Mouse (Mus musculus) heart, adult 2 months (tissue): ENCODE data around the gene Trp53. TPM values are rescaled to one million over a fixed set of nuclear protein-coding genes. Genes with fewer than 3 reads are reported as not detected.

Experiments used
- DNase-seq, 2 experiments: peaks; one replicate each; pipeline ENCODE4 v3.0.0; 2021
- H3K27ac ChIP-seq: fragments of 200-600 bp; 2 replicates; pipeline ENCODE4 v1.8.1; 2022
- H3K27me3 ChIP-seq: fragments of 200-500 bp; 2 replicates; pipeline ENCODE4 v1.6.1; 2012; ENCODE audit warnings: mild to moderate bottlenecking, low read length, inconsistent platforms, mixed read lengths; ENCODE audit not compliant: control insufficient read depth, insufficient read depth
- H3K36me3 ChIP-seq: fragments of 200-500 bp; 2 replicates; pipeline ENCODE4 v1.6.1; 2012; ENCODE audit warnings: low read length, inconsistent platforms; ENCODE audit not compliant: control insufficient read depth, insufficient read depth
- H3K4me1 ChIP-seq: fragments of 200-500 bp; 2 replicates; pipeline ENCODE4 v1.6.1; 2011; ENCODE audit warnings: low read length; ENCODE audit not compliant: control insufficient read depth, insufficient read depth
- H3K4me3 ChIP-seq: fragments of 200-600 bp; 2 replicates; pipeline ENCODE4 v1.8.1; 2022
- H3K79me2 ChIP-seq: fragments of 200-500 bp; replicated peaks from 2 replicates; pipeline ENCODE4 v1.6.1; 2012; ENCODE audit warnings: mild to moderate bottlenecking, inconsistent platforms, low read length, moderate library complexity, mixed read lengths; ENCODE audit not compliant: control insufficient read depth, insufficient read depth
- H3K9ac ChIP-seq: fragments of 200-500 bp; 2 replicates; pipeline ENCODE4 v1.6.1; 2012; ENCODE audit warnings: low read depth, mild to moderate bottlenecking, control low read depth, inconsistent platforms, low read length, mixed read lengths
- CTCF ChIP-seq: fragments of 200-600 bp; IDR thresholded peaks from 2 replicates; pipeline ENCODE4 v1.8.1; 2022; ENCODE audit warnings: antibody characterized with exemption, mild to moderate bottlenecking, moderate library complexity
- EP300 ChIP-seq: fragments of 200-500 bp; IDR thresholded peaks from 2 replicates; pipeline ENCODE4 v1.6.1; 2011; ENCODE audit warnings: low read depth, low read length, control low read depth; ENCODE audit not compliant: insufficient read depth
- POLR2A ChIP-seq: fragments of 200-500 bp; IDR thresholded peaks from 2 replicates; pipeline ENCODE4 v1.6.1; 2011; ENCODE audit warnings: mild to moderate bottlenecking, low read depth, low read length, control low read depth; ENCODE audit not compliant: insufficient read depth
- WGBS: fragments of 180-500 bp; shearing (Covaris S2); methylation state at CpG from one replicate; pipeline ENCODE4 v1.1.7; 2018; 5-methylcytosine and 5-hydroxymethylcytosine counted together
- intact Hi-C: fragments of 180-260 bp; cut with DNase I; formaldehyde crosslinking; loops from one replicate; pipeline ENCODE4 v1.15.1; 2025
- polyA plus RNA-seq: library from polyadenylated mRNA; depleted of rRNA; stranded (reverse); fragments of >200 nt; gene quantifications from 2 replicates; pipeline ENCODE4 v1.2.3, GENCODE M21; 2012
- total RNA-seq, 2 experiments: library from RNA; stranded (reverse); gene quantifications; 2 replicates each; pipeline ENCODE4 v1.2.3; 2021

The Trp53 gene
- total and polyA plus RNA-seq, 3 experiments, result 13.6 to 35.0 (median 15.3) TPM

DNA sequence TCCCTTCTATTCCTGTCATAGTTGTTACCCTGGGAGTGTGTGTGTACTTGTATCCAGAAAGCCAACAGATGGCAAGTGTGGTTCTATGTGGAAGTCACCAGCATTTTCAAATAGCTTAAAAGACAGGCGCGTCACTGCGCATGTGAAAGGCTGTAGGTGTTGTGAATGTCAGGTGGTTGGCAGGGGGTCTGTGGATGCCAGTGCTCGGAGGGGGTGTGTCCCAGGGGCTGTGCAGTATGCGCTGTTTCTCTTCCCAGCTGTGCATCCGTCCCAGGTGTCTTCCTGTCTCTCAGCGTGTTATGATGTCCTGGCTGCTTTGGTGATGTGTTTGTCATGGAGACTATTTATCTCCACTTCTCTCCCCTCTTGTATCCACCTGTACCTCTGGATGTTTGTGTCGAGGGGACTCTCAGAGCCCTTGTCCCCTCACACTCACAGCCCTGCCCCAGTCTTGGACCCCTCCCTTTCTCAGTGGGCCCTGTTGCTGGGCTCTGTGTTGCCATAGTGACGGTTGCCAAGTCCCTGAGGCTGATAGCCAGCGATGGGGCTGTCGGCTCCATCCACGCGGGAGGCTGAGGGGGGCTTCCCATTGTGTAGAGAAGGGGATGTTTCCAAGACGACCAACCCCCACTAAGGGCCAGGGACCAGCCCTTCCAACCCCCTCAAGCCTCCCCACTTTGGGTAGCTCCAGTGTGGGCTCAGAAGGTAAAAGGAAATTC is 27.4 kb upstream of the Trp53 start:
- H3K4me1 ChIP-seq, result no peaks in the 10 kb centered on the region
- 36% methylated on average over 14 of the region's 14 CpGs for WGBS
- DNase-seq, result no peak
- no peaks in the 10 kb centered on the region for H3K27me3 ChIP-seq
- H3K79me2 ChIP-seq, result no peaks in the 10 kb centered on the region
- intact Hi-C loops, result no loop called here
- no peak overlapping the region for H3K27ac ChIP-seq
- H3K36me3 ChIP-seq, result no peaks in the 10 kb centered on the region
- H3K4me3 ChIP-seq, result no peak overlapping the region
- no peak for TF ChIP-seq CTCF
- TF ChIP-seq POLR2A, result no peak
- no peak for TF ChIP-seq EP300
- H3K9ac ChIP-seq, result no peak overlapping the region

DNA sequence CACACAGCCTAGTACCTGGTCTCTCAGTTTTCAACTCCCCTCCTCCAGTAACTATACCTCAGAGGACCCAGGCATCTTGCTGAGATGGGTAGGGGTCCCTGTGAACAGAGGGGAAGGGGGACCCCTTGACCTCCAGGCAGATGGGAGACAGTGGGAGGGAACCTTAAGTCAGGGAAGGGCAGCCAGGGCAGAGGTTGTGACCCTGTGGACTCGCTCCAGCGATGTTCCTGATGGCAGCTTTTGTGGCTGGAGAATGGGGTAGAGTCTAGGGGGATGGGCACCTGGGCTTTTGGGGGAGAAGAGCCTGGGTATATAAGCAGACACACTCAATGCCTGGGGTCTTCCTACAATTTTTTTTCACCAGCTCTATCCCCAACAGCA is 26.8 kb upstream of the Trp53 start:
- Histone ChIP-seq H3K27me3 (no peaks in the 10 kb centered on the region), H3K27ac (no peak overlapping the region), H3K79me2 (no peaks in the 10 kb centered on the region), H3K4me1 (no peaks in the 10 kb centered on the region), H3K9ac (no peak overlapping the region), H3K36me3 (no peaks in the 10 kb centered on the region), H3K4me3 (no peak overlapping the region)
- DNase-seq, result no peak
- intact Hi-C loops, result no loop called here
- 53% methylated on average over 2 of the region's 2 CpGs for WGBS
- TF ChIP-seq EP300 (no peak), POLR2A (no peak), CTCF (no peak)

DNA sequence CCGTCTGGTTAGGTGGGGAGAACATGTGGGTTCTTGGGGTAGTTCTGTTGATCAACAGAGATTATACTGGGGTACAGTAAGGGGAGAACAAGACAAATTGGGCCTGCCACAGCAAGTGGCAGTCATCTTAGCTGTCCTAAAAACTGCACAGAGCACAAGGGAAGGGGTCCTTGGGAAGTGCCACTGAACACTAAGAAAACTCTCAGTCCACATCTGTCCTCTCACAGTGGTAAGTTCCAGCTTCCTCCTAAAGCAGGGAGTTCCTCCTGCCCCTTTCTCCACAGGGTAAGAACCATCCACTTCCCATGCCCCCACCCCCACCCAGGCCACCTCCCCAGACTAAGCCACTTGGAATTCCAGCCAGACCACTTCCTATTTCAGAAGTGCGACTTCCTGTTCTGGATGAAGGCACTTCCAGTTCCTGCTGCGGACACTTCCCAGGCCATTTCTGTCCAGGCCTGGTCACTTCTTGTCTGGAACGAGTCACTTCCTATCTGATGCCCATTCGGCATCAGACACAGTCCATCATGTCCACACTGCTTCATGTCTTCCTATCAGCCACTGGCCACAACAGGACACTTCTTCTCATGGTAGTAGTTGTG is 25.5 kb upstream of the Trp53 start:
- no peaks in the 10 kb centered on the region for H3K79me2 ChIP-seq
- intact Hi-C loops, result no loop called here
- no peak overlapping the region for H3K4me3 ChIP-seq
- DNase-seq, result no peak
- 47% methylated on average over 5 of the region's 5 CpGs for WGBS
- H3K27ac ChIP-seq, result no peak overlapping the region
- no peak for TF ChIP-seq CTCF
- no peak for TF ChIP-seq POLR2A
- TF ChIP-seq EP300, result no peak
- H3K36me3 ChIP-seq, result no peaks in the 10 kb centered on the region
- H3K4me1 ChIP-seq, result no peaks in the 10 kb centered on the region
- no peak overlapping the region for H3K9ac ChIP-seq
- H3K27me3 ChIP-seq, result no peaks in the 10 kb centered on the region

DNA sequence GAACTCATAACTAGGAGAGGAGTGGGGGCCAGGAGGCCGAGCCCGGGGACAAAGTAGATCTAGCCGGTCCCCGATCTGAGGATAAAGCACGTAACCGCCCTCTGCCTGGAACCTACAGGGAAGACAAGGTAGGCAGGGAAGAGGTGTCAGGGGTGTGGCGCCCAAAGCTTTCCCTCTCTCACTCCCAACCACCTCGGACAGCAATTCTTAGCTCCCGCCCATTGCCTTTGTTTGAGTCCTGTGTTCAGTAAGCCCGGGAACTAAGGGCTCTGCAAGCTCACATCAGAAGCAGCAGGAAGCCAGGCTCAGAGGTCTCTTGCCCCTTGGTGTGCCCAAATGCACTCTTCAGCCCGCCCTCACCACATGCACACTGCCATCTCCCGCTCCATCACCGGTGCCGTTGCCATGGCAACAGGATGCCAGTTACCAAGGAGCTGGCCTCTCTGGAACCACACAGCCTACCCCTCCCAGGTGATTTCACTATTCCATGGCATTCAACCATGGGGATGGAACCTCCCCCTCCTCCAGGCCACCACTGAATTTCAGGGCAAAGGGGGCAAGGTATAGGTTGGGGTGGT is 22.7 kb upstream of the Trp53 start:
- Histone ChIP-seq H3K4me1 (no peaks in the 10 kb centered on the region), H3K36me3 (no peaks in the 10 kb centered on the region), H3K4me3 (no peak overlapping the region), H3K27ac (no peak overlapping the region), H3K9ac (no peak overlapping the region), H3K27me3 (0 out of 2 replicates have a peak, but pooled peaks cover 1% of the 10 kb centered on the region), H3K79me2 (no peaks in the 10 kb centered on the region)
- no peak for DNase-seq
- TF ChIP-seq POLR2A, result no peak
- TF ChIP-seq EP300, result no peak
- TF ChIP-seq CTCF, result no peak
- intact Hi-C loops, result no loop called here
- 67% methylated on average over 14 of the region's 14 CpGs for WGBS

DNA sequence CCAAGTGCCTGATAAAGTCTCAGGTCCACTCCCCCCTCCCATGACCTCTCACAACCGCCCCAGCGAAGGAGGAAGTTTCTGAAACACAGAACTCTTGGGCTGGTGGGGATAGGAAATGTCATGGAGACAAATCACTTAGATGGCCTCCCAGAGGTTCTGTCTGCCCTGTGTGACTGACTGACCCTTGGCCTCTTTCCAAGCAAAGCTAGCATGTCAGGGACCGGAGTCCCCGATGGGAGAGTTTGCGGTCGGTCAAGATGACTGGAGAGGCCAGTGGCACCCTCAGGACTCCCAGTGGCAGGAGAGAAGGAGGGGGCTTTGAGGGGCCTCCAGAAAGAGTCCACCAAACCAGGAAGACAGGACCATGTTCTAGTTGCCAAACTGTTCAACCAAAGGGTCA is 21.4 kb upstream of the Trp53 start:
- intact Hi-C loops, result no loop called here
- H3K4me1 ChIP-seq, result no peaks in the 10 kb centered on the region
- DNase-seq, result no peak
- 0 out of 2 replicates have a peak, but pooled peaks cover 1% of the 10 kb centered on the region for H3K27me3 ChIP-seq
- no peak overlapping the region; the same call in 1 of the 2 replicates for H3K4me3 ChIP-seq
- no peak overlapping the region for H3K9ac ChIP-seq
- no peaks in the 10 kb centered on the region for H3K79me2 ChIP-seq
- H3K36me3 ChIP-seq, result no peaks in the 10 kb centered on the region
- WGBS, result 21% methylated on average over 6 of the region's 6 CpGs
- TF ChIP-seq POLR2A, result no peak
- no peak for TF ChIP-seq CTCF
- TF ChIP-seq EP300, result no peak
- H3K27ac ChIP-seq, result peak overlapping the region; percentile 65

DNA sequence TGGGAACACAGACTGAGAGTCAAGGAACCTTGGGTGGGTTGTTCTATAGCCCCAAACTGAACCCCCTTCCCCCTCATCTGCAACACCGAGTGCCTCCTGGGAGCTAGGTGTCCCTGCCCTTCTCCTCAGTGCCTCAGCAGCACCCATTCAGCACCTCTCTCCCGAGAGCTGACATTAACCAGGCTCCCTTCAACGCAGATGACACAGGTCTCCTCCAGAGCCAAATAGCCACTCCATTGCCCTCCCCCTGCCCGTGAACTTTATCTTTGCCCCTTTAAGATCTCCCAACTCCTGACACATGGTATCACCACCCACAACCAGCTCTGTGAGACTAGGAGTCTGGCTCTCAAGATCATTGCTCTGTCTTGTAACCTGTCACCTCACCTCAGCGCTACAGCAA is 21.0 kb upstream of the Trp53 start:
- H3K36me3 ChIP-seq, result no peaks in the 10 kb centered on the region
- H3K79me2 ChIP-seq, result no peaks in the 10 kb centered on the region
- WGBS, result 27% methylated on average over 5 of the region's 5 CpGs
- peak; percentile 61 to 73 for DNase-seq
- TF ChIP-seq EP300 (peak; percentile 88), POLR2A (peak; percentile 47), CTCF (no peak)
- intact Hi-C loops, result no loop called here
- H3K27ac ChIP-seq, result peak overlapping the region; percentile 75
- H3K4me3 ChIP-seq, result peak overlapping the region; percentile 48
- H3K9ac ChIP-seq, result peak overlapping the region; percentile 53
- no peaks in the 10 kb centered on the region for H3K4me1 ChIP-seq
- H3K27me3 ChIP-seq, result 0 out of 2 replicates have a peak, but pooled peaks cover 1% of the 10 kb centered on the region
